Mouse (Mus musculus): Measurements from ENCODE around the gene Tnrc18.

DNA sequence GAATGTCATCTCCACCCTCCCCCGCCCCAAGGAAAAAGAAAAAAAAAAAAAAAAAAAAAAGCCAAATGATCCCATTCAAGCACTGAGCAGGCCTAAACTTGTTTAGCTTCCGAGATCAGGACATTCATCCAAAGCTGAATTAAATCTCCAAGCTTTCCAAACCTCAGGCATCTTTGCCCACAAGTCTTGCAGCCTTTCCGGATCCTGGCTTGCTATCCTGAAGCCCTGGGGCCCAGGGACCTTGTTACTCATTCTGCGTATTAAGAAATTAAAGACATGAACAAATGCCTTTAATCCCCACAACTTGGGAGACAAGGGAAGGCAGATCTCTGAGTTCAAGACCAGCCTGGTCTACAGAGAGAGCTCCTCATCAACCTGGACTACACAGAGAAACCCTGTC is 20.5 kb downstream of the Tnrc18 start:
- no peak for TF ChIP-seq CTCF (IDR thresholded peaks at IDR 0.05; ENCODE audit: low read depth, low read length)
- TF ChIP-seq POLR2A (IDR thresholded peaks at IDR 0.05; ENCODE audit: extremely low read depth, insufficient read depth, low read length): no peak
